Mouse (Mus musculus) bone marrow, adult 2 months (tissue): ENCODE results near the gene Ctbp2.

Experiments used
- CTCF ChIP-seq: fragments of 200-500 bp; IDR thresholded peaks from 2 replicates; pipeline ENCODE4 v1.5.1; 2011; ENCODE audit warnings: low read length, control low read depth; ENCODE audit not compliant: control insufficient read depth, insufficient read depth
- POLR2A ChIP-seq: fragments of 200-500 bp; IDR thresholded peaks from 2 replicates; pipeline ENCODE4 v1.6.1; 2011; ENCODE audit warnings: low read depth, mild to moderate bottlenecking, control low read depth, low read length, borderline replicate concordance; ENCODE audit not compliant: control insufficient read depth

DNA sequence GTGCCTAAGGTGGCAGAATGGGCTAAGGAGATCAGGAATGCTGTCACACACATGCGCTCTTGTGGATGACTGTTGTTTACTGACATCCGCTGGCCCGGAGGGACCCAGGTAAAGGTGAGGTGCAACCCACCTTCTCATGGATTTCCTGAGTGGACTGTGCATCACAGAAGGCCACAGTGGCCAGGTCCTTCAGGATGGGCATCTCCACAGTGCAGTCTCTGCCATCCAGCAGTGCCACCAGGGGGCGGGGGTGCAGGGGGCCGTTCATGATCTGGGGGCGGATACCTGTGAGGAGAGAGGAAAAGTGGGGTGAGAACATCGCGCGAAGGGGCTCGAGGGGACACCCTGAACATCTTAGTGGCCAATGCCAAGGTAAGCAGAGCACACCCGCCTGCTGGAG is 125.1 kb downstream of the Ctbp2 start:
- no peak for TF ChIP-seq CTCF
- no peak for TF ChIP-seq POLR2A
